In genomic region chr11:62130191-62130590, GRCm38 (mm10) we compare ENCODE assay signal across 20 mouse cellular contexts.
DNase-seq lines count a peak whose midpoint lies in the region; ATAC-seq lines count a peak whose summit lies in the region.
"Had no signal": no experiment of that assay in that cellular context is flagged by ENCODE, and none has a peak within 500 bp of the region (broad histone marks: within the 10 kb centered on the region; RNA-seq: fewer than 3 reads in every experiment).

No protein-coding gene starts in this region.

- WGBS in hindbrain, embryonic 11.5 days, result 20% methylated on average over 3 of the region's 3 CpGs
- WGBS in hindbrain, embryonic 14.5 days, result 7% methylated on average over 3 of the region's 3 CpGs
- 9% methylated on average over 3 of the region's 3 CpGs for WGBS in neural tube, embryonic 15.5 days
- 38% methylated on average over 3 of the region's 3 CpGs for WGBS in kidney, embryonic 14.5 days
- WGBS in intestine, embryonic 16.5 days, result 71% methylated on average over 3 of the region's 3 CpGs

- H3K4me2 ChIP-seq in hindbrain, embryonic 11.5 days (replicated peaks; ENCODE audit: low read depth, low read length), result 0 out of 2 replicates have a peak overlapping the region, but pooled peaks have one; percentile 5
- no peak overlapping the region for H3K4me2 ChIP-seq in hindbrain, embryonic 14.5 days (replicated peaks)
- H3K4me2 ChIP-seq in neural tube, embryonic 15.5 days, result no peak overlapping the region
- no peak overlapping the region for H3K4me2 ChIP-seq in kidney, embryonic 14.5 days (replicated peaks; ENCODE audit: low read depth, low read length)
- H3K4me2 ChIP-seq in intestine, embryonic 16.5 days (ENCODE audit: low read depth, low read length), result no peak overlapping the region
- H3K4me2 ChIP-seq: forebrain, embryonic 13.5 days; kidney, embryonic 15.5 days; limb, embryonic 12.5 days; liver, embryonic 13.5 days had no signal

- peaks cover 3% of the 10 kb centered on the region for H3K4me1 ChIP-seq in hindbrain, embryonic 11.5 days (replicated peaks; ENCODE audit: control insufficient read depth, insufficient read depth, low read length)
- H3K4me1 ChIP-seq in hindbrain, embryonic 14.5 days (replicated peaks; ENCODE audit: control insufficient read depth, insufficient read depth, low read length), result no peaks in the 10 kb centered on the region; the same call in 1 of the 2 replicates
- peaks cover 5% of the 10 kb centered on the region; the same call in 1 of the 2 replicates for H3K4me1 ChIP-seq in neural tube, embryonic 15.5 days
- H3K4me1 ChIP-seq in kidney, embryonic 14.5 days (ENCODE audit: control insufficient read depth, insufficient read depth, low read length), result no peaks in the 10 kb centered on the region
- H3K4me1 ChIP-seq in intestine, embryonic 16.5 days (ENCODE audit: control insufficient read depth, insufficient read depth, low read length), result no peaks in the 10 kb centered on the region
- H3K4me1 ChIP-seq: kidney, embryonic 15.5 days; limb, embryonic 12.5 days had no signal

- no peaks in the 10 kb centered on the region for H3K27me3 ChIP-seq in hindbrain, embryonic 11.5 days (ENCODE audit: control insufficient read depth, insufficient read depth, low read length)
- H3K27me3 ChIP-seq in hindbrain, embryonic 14.5 days (ENCODE audit: control insufficient read depth, insufficient read depth, low read length), result no peaks in the 10 kb centered on the region
- H3K27me3 ChIP-seq in neural tube, embryonic 15.5 days (replicated peaks), result no peaks in the 10 kb centered on the region
- H3K27me3 ChIP-seq in kidney, embryonic 14.5 days (ENCODE audit: control insufficient read depth, insufficient read depth, low read length), result no peaks in the 10 kb centered on the region
- H3K27me3 ChIP-seq in intestine, embryonic 16.5 days (replicated peaks; ENCODE audit: control insufficient read depth, insufficient read depth, low read length), result no peaks in the 10 kb centered on the region
- H3K27me3 ChIP-seq: kidney, embryonic 15.5 days; limb, embryonic 12.5 days; liver, embryonic 13.5 days had no signal

- ATAC-seq in hindbrain, embryonic 11.5 days (ENCODE audit: low FRiP score), result peak; percentile 74
- ATAC-seq in hindbrain, embryonic 14.5 days (ENCODE audit: low FRiP score), result no peak
- no peak for ATAC-seq in neural tube, embryonic 15.5 days (ENCODE audit: low FRiP score)
- no peak for ATAC-seq in kidney, embryonic 14.5 days (ENCODE audit: low FRiP score, low TSS enrichment)
- no peak for ATAC-seq in intestine, embryonic 16.5 days
- ATAC-seq: CD4-positive, CD25-positive, alpha-beta regulatory T cell, adult 4 months; forebrain, embryonic 13.5 days; lung, postnatal 0 days had no signal

- H3K27ac ChIP-seq in hindbrain, embryonic 11.5 days (ENCODE audit: low read depth, low read length), result no peak overlapping the region
- no peak overlapping the region for H3K27ac ChIP-seq in hindbrain, embryonic 14.5 days
- H3K27ac ChIP-seq in neural tube, embryonic 15.5 days (replicated peaks), result no peak overlapping the region
- no peak overlapping the region for H3K27ac ChIP-seq in kidney, embryonic 14.5 days (ENCODE audit: low read depth, low read length)
- H3K27ac ChIP-seq in intestine, embryonic 16.5 days (ENCODE audit: low read length), result no peak overlapping the region
- H3K27ac ChIP-seq: forebrain, embryonic 13.5 days; kidney, embryonic 15.5 days; left cerebral cortex, adult 2 months; limb, embryonic 12.5 days; liver, embryonic 13.5 days had no signal

- H3K4me3 ChIP-seq in hindbrain, embryonic 11.5 days (ENCODE audit: low read depth, low read length), result no peak overlapping the region
- no peak overlapping the region for H3K4me3 ChIP-seq in hindbrain, embryonic 14.5 days (replicated peaks; ENCODE audit: low read length)
- H3K4me3 ChIP-seq in neural tube, embryonic 15.5 days (replicated peaks), result no peak overlapping the region
- H3K4me3 ChIP-seq in kidney, embryonic 14.5 days (ENCODE audit: low read length), result no peak overlapping the region
- no peak overlapping the region for H3K4me3 ChIP-seq in intestine, embryonic 16.5 days (ENCODE audit: low read length)
- H3K4me3 ChIP-seq: forebrain, embryonic 13.5 days; kidney, embryonic 15.5 days; left cerebral cortex, adult 2 months; limb, embryonic 12.5 days; liver, embryonic 13.5 days had no signal

- DNase-seq in hindbrain, embryonic 11.5 days (ENCODE audit: low spot score), result peak; percentile 44
- DNase-seq in hindbrain, embryonic 14.5 days (ENCODE audit: low spot score), result no peak
- peak; percentile 21 for DNase-seq in neural tube, embryonic 10.5 days (ENCODE audit: extremely low spot score, low spot score)
- peak; percentile 51 for DNase-seq in embryo, embryonic 11 days
- DNase-seq in retina, postnatal 1 day, result peak; percentile 75
- DNase-seq: adrenal gland, adult 2 months; cerebellum, adult 18-20 months; heart, postnatal 10 days; liver, embryonic 13.5 days; thymus, adult 18-20 months had no signal

- H3K36me3 ChIP-seq in hindbrain, embryonic 11.5 days (ENCODE audit: control insufficient read depth, insufficient read depth, low read length), result no peaks in the 10 kb centered on the region
- peaks cover 8% of the 10 kb centered on the region; the same call in 1 of the 2 replicates for H3K36me3 ChIP-seq in hindbrain, embryonic 14.5 days (replicated peaks; ENCODE audit: control insufficient read depth, insufficient read depth)
- H3K36me3 ChIP-seq in neural tube, embryonic 15.5 days, result peaks cover 2% of the 10 kb centered on the region; the same call in 1 of the 2 replicates
- H3K36me3 ChIP-seq in kidney, embryonic 14.5 days (ENCODE audit: control insufficient read depth, insufficient read depth, low read length), result no peaks in the 10 kb centered on the region
- 0 out of 2 replicates have a peak, but pooled peaks cover 2% of the 10 kb centered on the region for H3K36me3 ChIP-seq in intestine, embryonic 16.5 days (ENCODE audit: control insufficient read depth, insufficient read depth, low read length)

- no peaks in the 10 kb centered on the region for H3K9me3 ChIP-seq in hindbrain, embryonic 11.5 days (ENCODE audit: control insufficient read depth, low read length)
- no peaks in the 10 kb centered on the region for H3K9me3 ChIP-seq in hindbrain, embryonic 14.5 days (ENCODE audit: control insufficient read depth, low read length)
- H3K9me3 ChIP-seq in neural tube, embryonic 15.5 days (replicated peaks), result no peaks in the 10 kb centered on the region
- H3K9me3 ChIP-seq in kidney, embryonic 14.5 days (ENCODE audit: control insufficient read depth, low read length), result no peaks in the 10 kb centered on the region
- H3K9me3 ChIP-seq in intestine, embryonic 16.5 days (ENCODE audit: control insufficient read depth, low read length), result no peaks in the 10 kb centered on the region
- H3K9me3 ChIP-seq: forebrain, embryonic 13.5 days; G1E; kidney, embryonic 15.5 days; limb, embryonic 12.5 days; liver, embryonic 13.5 days had no signal

- H3K9ac ChIP-seq in hindbrain, embryonic 11.5 days (ENCODE audit: low read depth, low read length), result no peak overlapping the region
- H3K9ac ChIP-seq in hindbrain, embryonic 14.5 days, result no peak overlapping the region
- H3K9ac ChIP-seq in neural tube, embryonic 15.5 days (replicated peaks), result no peak overlapping the region
- H3K9ac ChIP-seq in kidney, embryonic 14.5 days (ENCODE audit: low read depth, low read length), result no peak overlapping the region
- no peak overlapping the region for H3K9ac ChIP-seq in intestine, embryonic 16.5 days (ENCODE audit: low read depth, low read length)
- H3K9ac ChIP-seq: forebrain, embryonic 13.5 days; kidney, embryonic 15.5 days; limb, embryonic 12.5 days; liver, embryonic 13.5 days had no signal
